Mouse (Mus musculus) embryonic fibroblast, embryonic 13.5 days (primary cell): Measurements from ENCODE around the gene Ptprn2.

Source experiments
- CTCF ChIP-seq: IDR thresholded peaks from 2 replicates; pipeline ENCODE4 v1.5.1; 2011; ENCODE audit warnings: mild to moderate bottlenecking, control low read depth, low read length, moderate library complexity, borderline replicate concordance; ENCODE audit not compliant: insufficient read depth
- POLR2A ChIP-seq: IDR thresholded peaks from 2 replicates; pipeline ENCODE4 v1.6.1; 2011; ENCODE audit warnings: low read depth, mild to moderate bottlenecking, control low read depth, low read length, moderate library complexity

GRCm38 (mm10) chr12:116856307-116856706 lies 370.8 kb downstream of the Ptprn2 start:
- TF ChIP-seq CTCF (no peak), POLR2A (no peak)
